Mouse (Mus musculus): ENCODE results near the gene Odf3l2. TPM values are rescaled to one million over a fixed set of nuclear protein-coding genes. Genes with fewer than 3 reads are reported as not detected.
A peak's percentile ranks its signal among the peaks of the same experiment; 100 is the strongest.

The Odf3l2 gene
- polyA plus RNA-seq, 1 experiment from 2014 or later, result not detected

- whole genome bisulfite sequencing, result 5% methylated on average over 23 of the region's 23 CpGs
- H3K27me3 ChIP-seq, result peaks cover 46% of the 10 kb centered on the region
- no peaks in the 10 kb centered on the region for H3K9me3 ChIP-seq
- peaks cover 27% of the 10 kb centered on the region for H3K4me1 ChIP-seq
- no peak overlapping the region for H3K27ac ChIP-seq
- ATAC-seq (ENCODE audit: borderline replicate concordance, extremely low read depth, low FRiP score, low TSS enrichment), result peak; percentile 46; the same call in 1 of the 2 replicates
- H3K4me2 ChIP-seq, result peak overlapping the region; percentile 98
- H3K36me3 ChIP-seq, result no peaks in the 10 kb centered on the region
- no peak overlapping the region for H3K9ac ChIP-seq
- H3K4me3 ChIP-seq, result peak overlapping the region; percentile 18; the same call in 1 of the 2 replicates
Measured at GRCm38 (mm10) chr10:79638486-79639204, 6.9 kb downstream of the Odf3l2 start.

- peaks cover 27% of the 10 kb centered on the region for H3K4me1 ChIP-seq
- no peaks in the 10 kb centered on the region for H3K36me3 ChIP-seq
- H3K4me2 ChIP-seq, result peak within 1 kb of the TSS; percentile 98
- H3K9me3 ChIP-seq, result no peaks in the 10 kb centered on the region
- ATAC-seq (ENCODE audit: borderline replicate concordance, extremely low read depth, low FRiP score, low TSS enrichment), result peak; percentile 76; the same call in 1 of the 2 replicates
- peak within 1 kb of the TSS; percentile 66 for H3K4me3 ChIP-seq
- peak within 1 kb of the TSS; percentile 19; the same call in 1 of the 2 replicates for H3K27ac ChIP-seq
- peaks cover 46% of the 10 kb centered on the region for H3K27me3 ChIP-seq
- H3K9ac ChIP-seq, result peak within 1 kb of the TSS; percentile 58
- under 1% methylated on average over 109 of the region's 116 CpGs for WGBS
Measured at GRCm38 (mm10) chr10:79637128-79638110, 8.1 kb downstream of the Odf3l2 start, which contains the start of gene Shc2. TSS of gene Shc2 (minus strand) at chr10:79637918.

- Histone ChIP-seq H3K4me3 (no peak overlapping the region), H3K36me3 (no peaks in the 10 kb centered on the region), H3K4me1 (peaks cover 27% of the 10 kb centered on the region), H3K9ac (no peak overlapping the region), H3K27me3 (peaks cover 46% of the 10 kb centered on the region), H3K4me2 (peak overlapping the region; percentile 98; the same call in 1 of the 2 replicates), H3K27ac (no peak overlapping the region), H3K9me3 (no peaks in the 10 kb centered on the region)
- WGBS, result 74% methylated on average over 8 of the region's 8 CpGs
- ATAC-seq (ENCODE audit: borderline replicate concordance, extremely low read depth, low FRiP score, low TSS enrichment), result no peak; the same call in 1 of the 2 replicates
Measured at GRCm38 (mm10) chr10:79636287-79636686, 9.3 kb downstream of the Odf3l2 start.

- no peak for ATAC-seq (ENCODE audit: borderline replicate concordance, extremely low read depth, low FRiP score, low TSS enrichment)
- H3K9ac ChIP-seq, result no peak overlapping the region
- no peaks in the 10 kb centered on the region for H3K36me3 ChIP-seq
- H3K9me3 ChIP-seq, result no peaks in the 10 kb centered on the region
- peaks cover 16% of the 10 kb centered on the region for H3K4me1 ChIP-seq
- peaks cover 23% of the 10 kb centered on the region for H3K27me3 ChIP-seq
- 72% methylated on average over 17 of the region's 17 CpGs for WGBS
- H3K4me3 ChIP-seq, result no peak overlapping the region
- no peak overlapping the region for H3K27ac ChIP-seq
- H3K4me2 ChIP-seq, result no peak overlapping the region
Measured at GRCm38 (mm10) chr10:79633006-79633777, 12.3 kb downstream of the Odf3l2 start.

- H3K36me3 ChIP-seq, result no peaks in the 10 kb centered on the region
- 69% methylated on average over 4 of the region's 4 CpGs for WGBS
- ATAC-seq (ENCODE audit: borderline replicate concordance, extremely low read depth, low FRiP score, low TSS enrichment), result no peak
Measured at GRCm38 (mm10) chr10:79631432-79631831, 14.1 kb downstream of the Odf3l2 start.

DNA sequence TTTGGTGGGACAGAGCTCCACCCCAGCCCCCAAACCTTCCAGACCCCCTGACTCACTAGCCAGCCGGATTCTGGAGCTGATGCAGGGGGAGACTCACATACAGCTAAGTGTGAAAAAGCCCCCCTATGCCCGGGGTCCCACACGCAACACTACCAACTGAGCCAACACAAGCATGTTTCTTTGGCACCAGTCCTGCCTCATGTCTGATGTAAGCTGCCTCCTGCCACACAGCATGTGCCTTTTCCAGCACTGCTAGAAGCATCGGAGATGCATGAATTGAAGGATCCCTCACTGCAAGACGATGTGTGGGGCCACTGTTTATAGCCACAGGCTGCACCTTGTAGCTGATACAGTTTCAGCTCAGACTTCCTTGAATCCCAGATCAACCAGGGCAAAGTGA lies 17.2 kb downstream of the Odf3l2 start:
- no peak overlapping the region for H3K9ac ChIP-seq
- H3K36me3 ChIP-seq, result no peaks in the 10 kb centered on the region
- no peak overlapping the region for H3K4me2 ChIP-seq
- H3K27ac ChIP-seq, result no peak overlapping the region
- no peaks in the 10 kb centered on the region for H3K27me3 ChIP-seq
- no peaks in the 10 kb centered on the region for H3K4me1 ChIP-seq
- H3K4me3 ChIP-seq, result no peak overlapping the region
- WGBS, result 77% methylated on average over 5 of the region's 5 CpGs
- ATAC-seq (ENCODE audit: borderline replicate concordance, extremely low read depth, low FRiP score, low TSS enrichment), result no peak
- H3K9me3 ChIP-seq, result no peaks in the 10 kb centered on the region

More at GRCm38 (mm10) chr10:79631432-79631831, 14.1 kb downstream of the Odf3l2 start:
- H3K27me3 ChIP-seq, result peaks cover 5% of the 10 kb centered on the region
- no peak overlapping the region for H3K9ac ChIP-seq
- no peak overlapping the region for H3K4me3 ChIP-seq
- H3K27ac ChIP-seq, result no peak overlapping the region
- H3K9me3 ChIP-seq, result no peaks in the 10 kb centered on the region
- 0 out of 2 replicates have a peak, but pooled peaks cover 1% of the 10 kb centered on the region for H3K4me1 ChIP-seq
- no peak overlapping the region for H3K4me2 ChIP-seq

DNA sequence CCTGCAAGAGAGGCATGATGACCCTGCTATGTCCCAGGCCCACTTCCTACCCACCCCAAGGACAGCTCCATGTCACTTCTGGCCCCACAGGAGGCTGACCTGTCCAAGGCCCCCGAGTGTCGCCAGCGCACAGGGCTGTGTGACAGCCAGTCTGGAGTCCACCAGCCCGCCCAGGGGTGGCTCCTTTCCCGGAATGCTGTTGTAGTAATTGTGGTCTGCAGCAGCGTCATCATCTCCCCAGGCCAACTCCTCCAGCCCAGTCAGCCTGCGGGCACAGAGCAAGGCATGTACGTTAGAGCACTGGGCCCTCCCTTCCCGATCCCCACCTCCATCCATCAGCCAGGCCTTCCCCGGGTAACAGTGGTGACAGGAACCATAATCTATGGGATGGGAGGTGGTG lies 19.4 kb downstream of the Odf3l2 start:
- no peaks in the 10 kb centered on the region for H3K36me3 ChIP-seq
- no peaks in the 10 kb centered on the region for H3K27me3 ChIP-seq
- H3K4me3 ChIP-seq, result no peak overlapping the region
- 81% methylated on average over 10 of the region's 10 CpGs for WGBS
- no peaks in the 10 kb centered on the region for H3K4me1 ChIP-seq
- H3K9me3 ChIP-seq, result no peaks in the 10 kb centered on the region
- no peak overlapping the region for H3K4me2 ChIP-seq
- H3K9ac ChIP-seq, result no peak overlapping the region
- H3K27ac ChIP-seq, result no peak overlapping the region
- no peak for ATAC-seq (ENCODE audit: borderline replicate concordance, extremely low read depth, low FRiP score, low TSS enrichment)

GRCm38 (mm10) chr10:79625398-79625797 lies 20.1 kb downstream of the Odf3l2 start:
- Histone ChIP-seq H3K9ac (no peak overlapping the region), H3K4me3 (no peak overlapping the region), H3K27ac (no peak overlapping the region), H3K4me2 (no peak overlapping the region), H3K4me1 (no peaks in the 10 kb centered on the region), H3K36me3 (no peaks in the 10 kb centered on the region), H3K27me3 (no peaks in the 10 kb centered on the region), H3K9me3 (no peaks in the 10 kb centered on the region)
- ATAC-seq (ENCODE audit: borderline replicate concordance, extremely low read depth, low FRiP score, low TSS enrichment), result no peak
- WGBS, result 66% methylated on average over 9 of the region's 9 CpGs

DNA sequence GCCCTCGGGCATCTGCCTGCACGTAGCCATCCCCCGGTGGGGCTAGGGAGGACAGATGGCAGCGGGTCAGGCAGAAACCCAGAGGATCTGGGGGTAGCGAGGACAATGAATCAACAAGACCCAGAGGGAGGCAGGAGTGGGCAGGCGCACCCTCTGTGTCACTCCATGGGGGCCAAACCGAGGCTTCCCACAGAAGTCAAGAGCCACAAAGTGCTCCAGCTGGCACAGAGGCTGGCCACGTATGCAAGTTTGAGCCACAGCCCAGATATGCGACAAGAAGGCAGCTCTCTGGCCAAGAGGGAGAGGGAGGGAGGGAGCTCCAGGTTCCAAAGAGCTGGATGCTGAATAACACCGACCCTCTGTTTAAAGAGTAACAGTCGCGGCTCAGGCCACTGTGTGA lies 21.6 kb downstream of the Odf3l2 start:
- Histone ChIP-seq H3K9ac (no peak overlapping the region), H3K9me3 (no peaks in the 10 kb centered on the region), H3K27ac (no peak overlapping the region), H3K4me1 (no peaks in the 10 kb centered on the region), H3K27me3 (no peaks in the 10 kb centered on the region), H3K4me3 (no peak overlapping the region), H3K4me2 (no peak overlapping the region), H3K36me3 (no peaks in the 10 kb centered on the region)
- 67% methylated on average over 12 of the region's 12 CpGs for WGBS
- ATAC-seq (ENCODE audit: borderline replicate concordance, extremely low read depth, low FRiP score, low TSS enrichment), result no peak

DNA sequence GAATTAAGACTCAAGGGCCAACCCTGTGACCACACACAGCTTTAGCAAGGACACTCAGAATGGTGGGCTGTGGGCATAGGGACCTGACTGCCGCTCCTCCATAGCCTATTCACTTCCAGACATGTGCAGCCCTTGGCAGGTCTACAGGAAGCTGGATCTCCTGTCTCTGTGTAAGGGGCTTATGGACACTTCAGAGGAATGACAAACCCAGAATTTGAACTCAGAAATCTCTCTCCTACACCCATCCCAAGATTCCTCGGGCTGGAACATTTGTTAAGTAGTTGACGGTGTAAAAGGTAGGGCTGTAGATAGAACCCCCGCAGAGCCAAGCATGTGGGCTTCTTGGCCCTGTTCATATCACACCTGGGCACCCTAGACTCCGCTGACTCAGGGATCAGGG lies 29.2 kb downstream of the Odf3l2 start:
- H3K4me2 ChIP-seq, result no peak overlapping the region
- H3K27me3 ChIP-seq, result peaks cover 26% of the 10 kb centered on the region
- WGBS, result 86% methylated on average over 5 of the region's 5 CpGs
- H3K4me1 ChIP-seq, result peaks cover 23% of the 10 kb centered on the region
- no peaks in the 10 kb centered on the region for H3K9me3 ChIP-seq
- no peak overlapping the region for H3K27ac ChIP-seq
- no peak overlapping the region for H3K9ac ChIP-seq
- no peaks in the 10 kb centered on the region for H3K36me3 ChIP-seq
- ATAC-seq (ENCODE audit: borderline replicate concordance, extremely low read depth, low FRiP score, low TSS enrichment), result no peak
- no peak overlapping the region for H3K4me3 ChIP-seq

DNA sequence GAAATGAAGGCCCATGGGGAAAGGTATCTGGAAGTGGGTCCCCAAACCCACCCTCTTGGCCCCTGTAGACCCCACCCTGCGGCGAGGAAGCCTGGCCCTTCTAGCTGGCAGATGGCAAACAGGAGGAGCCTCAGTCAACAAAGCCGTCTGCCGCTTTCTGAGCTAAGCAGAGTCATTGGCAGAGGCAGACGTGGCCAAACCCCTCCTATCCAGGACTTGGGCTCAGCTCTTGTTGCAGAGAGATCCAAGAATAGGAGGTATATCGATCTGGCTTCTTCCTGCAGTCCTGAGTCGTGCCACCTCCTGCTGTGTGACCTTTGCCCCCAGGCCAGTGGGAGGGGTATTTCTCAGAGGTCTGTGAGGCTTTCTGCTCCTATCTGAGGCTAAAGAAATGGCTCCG lies 29.7 kb downstream of the Odf3l2 start:
- 9% methylated on average over 8 of the region's 8 CpGs for WGBS
- no peak overlapping the region for H3K9ac ChIP-seq
- no peak for ATAC-seq (ENCODE audit: borderline replicate concordance, extremely low read depth, low FRiP score, low TSS enrichment)
- no peaks in the 10 kb centered on the region for H3K9me3 ChIP-seq
- H3K4me1 ChIP-seq, result peaks cover 23% of the 10 kb centered on the region
- H3K36me3 ChIP-seq, result no peaks in the 10 kb centered on the region
- H3K4me3 ChIP-seq, result no peak overlapping the region
- no peak overlapping the region for H3K4me2 ChIP-seq
- no peak overlapping the region for H3K27ac ChIP-seq
- H3K27me3 ChIP-seq, result peaks cover 31% of the 10 kb centered on the region
